Mouse (Mus musculus): ENCODE measurements around the gene Tmtc2. TPM values are rescaled to one million over a fixed set of nuclear protein-coding genes. Genes with fewer than 3 reads are reported as not detected.

Tmtc2 gene
- polyA plus RNA-seq, 1 experiment from 2014 or later, result 5.4 TPM

DNA sequence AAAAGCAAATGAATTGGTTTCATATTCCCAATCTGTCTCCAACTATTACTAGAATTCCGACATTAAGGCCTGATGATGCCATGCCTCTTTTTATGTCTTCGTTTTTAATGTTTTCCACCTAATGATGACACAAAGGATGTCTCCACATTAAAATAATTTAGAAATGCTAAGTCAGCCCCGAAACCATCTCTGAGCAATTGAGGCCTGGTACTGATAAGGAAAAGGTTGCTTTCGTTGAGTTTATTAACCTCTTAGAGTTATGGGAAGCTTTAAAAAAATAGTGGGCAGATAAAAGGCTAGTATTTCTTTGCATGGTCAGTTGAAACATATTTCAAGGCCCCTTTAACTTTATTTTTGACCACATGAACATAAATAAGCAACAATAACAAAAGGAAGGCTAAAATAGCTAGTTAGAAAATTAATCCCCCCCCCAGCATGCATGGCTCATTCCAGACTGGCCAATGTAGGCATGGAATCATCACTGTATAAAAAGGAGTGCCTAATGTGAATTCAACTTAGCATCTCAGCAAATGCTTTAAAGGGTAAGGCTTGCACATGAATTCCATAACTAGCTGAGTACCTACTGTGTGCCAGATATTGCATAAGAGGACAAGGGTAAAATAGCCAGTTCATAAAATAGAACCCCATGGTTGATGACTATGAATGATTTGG is 168.3 kb downstream of the Tmtc2 start:
- H3K9ac ChIP-seq (ENCODE audit: low read depth, low read length), result no peak overlapping the region
- 86% methylated on average over 4 of the region's 4 CpGs for WGBS
- no peaks in the 10 kb centered on the region for H3K4me1 ChIP-seq (ENCODE audit: control insufficient read depth, insufficient read depth, low read length)
- no peaks in the 10 kb centered on the region for H3K9me3 ChIP-seq (ENCODE audit: control insufficient read depth, low read length)
- no peaks in the 10 kb centered on the region for H3K27me3 ChIP-seq (replicated peaks; ENCODE audit: control insufficient read depth, insufficient read depth, low read length)
- no peak overlapping the region for H3K4me3 ChIP-seq (ENCODE audit: low read length)
- no peaks in the 10 kb centered on the region for H3K36me3 ChIP-seq (ENCODE audit: control insufficient read depth, insufficient read depth, low read length)
- H3K27ac ChIP-seq (ENCODE audit: low read length), result no peak overlapping the region
- H3K4me2 ChIP-seq (ENCODE audit: low read depth, low read length), result no peak overlapping the region
- ATAC-seq, result no peak

DNA sequence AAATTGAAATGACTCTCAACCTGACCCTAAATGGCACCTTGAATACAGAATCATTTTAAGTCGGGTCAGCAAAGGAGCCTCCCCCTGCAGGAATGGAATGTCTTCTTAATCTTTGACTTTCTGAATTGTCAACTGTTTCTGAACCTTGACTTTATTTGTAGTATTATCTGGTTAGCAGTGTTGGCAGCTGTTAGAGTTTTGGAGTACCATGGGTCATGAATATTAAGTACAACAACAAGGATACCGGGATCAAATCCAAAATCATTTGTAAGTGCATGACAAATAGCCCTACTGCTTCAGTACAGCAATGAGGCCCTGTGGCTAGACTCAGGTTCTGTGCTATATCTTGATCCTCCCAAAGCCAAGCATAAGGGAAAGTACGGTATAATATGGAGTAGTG is 170.3 kb downstream of the Tmtc2 start:
- Histone ChIP-seq H3K27ac (ENCODE audit: low read length) (no peak overlapping the region), H3K27me3 (replicated peaks; ENCODE audit: control insufficient read depth, insufficient read depth, low read length) (no peaks in the 10 kb centered on the region), H3K9me3 (ENCODE audit: control insufficient read depth, low read length) (no peaks in the 10 kb centered on the region), H3K4me3 (ENCODE audit: low read length) (no peak overlapping the region), H3K36me3 (ENCODE audit: control insufficient read depth, insufficient read depth, low read length) (no peaks in the 10 kb centered on the region), H3K4me2 (ENCODE audit: low read depth, low read length) (no peak overlapping the region), H3K4me1 (ENCODE audit: control insufficient read depth, insufficient read depth, low read length) (no peaks in the 10 kb centered on the region), H3K9ac (ENCODE audit: low read depth, low read length) (no peak overlapping the region)
- 74% methylated on average over 3 of the region's 3 CpGs for WGBS
- no peak for ATAC-seq

DNA sequence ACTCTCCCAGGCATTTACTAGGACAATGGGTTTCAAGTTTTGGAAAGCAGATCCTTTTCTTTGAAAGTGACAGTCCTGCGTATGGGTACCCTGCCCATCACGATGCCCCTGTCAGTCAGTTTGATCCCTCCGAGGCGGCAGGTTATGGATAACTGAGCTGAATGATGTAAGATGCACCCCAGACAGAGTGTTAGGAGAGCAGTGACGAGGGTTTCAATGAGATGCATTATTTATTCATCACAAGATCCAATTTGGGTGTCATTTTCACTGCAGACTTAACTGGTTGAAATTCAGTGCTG is 171.8 kb downstream of the Tmtc2 start:
- H3K9ac ChIP-seq (ENCODE audit: low read depth, low read length), result no peak overlapping the region
- H3K27me3 ChIP-seq (replicated peaks; ENCODE audit: control insufficient read depth, insufficient read depth, low read length), result no peaks in the 10 kb centered on the region
- 80% methylated on average over 5 of the region's 5 CpGs for WGBS
- no peak overlapping the region for H3K4me2 ChIP-seq (ENCODE audit: low read depth, low read length)
- no peak overlapping the region for H3K4me3 ChIP-seq (ENCODE audit: low read length)
- ATAC-seq, result no peak
- H3K4me1 ChIP-seq (ENCODE audit: control insufficient read depth, insufficient read depth, low read length), result no peaks in the 10 kb centered on the region
- H3K9me3 ChIP-seq (ENCODE audit: control insufficient read depth, low read length), result no peaks in the 10 kb centered on the region
- H3K27ac ChIP-seq (ENCODE audit: low read length), result no peak overlapping the region
- no peaks in the 10 kb centered on the region for H3K36me3 ChIP-seq (ENCODE audit: control insufficient read depth, insufficient read depth, low read length)

DNA sequence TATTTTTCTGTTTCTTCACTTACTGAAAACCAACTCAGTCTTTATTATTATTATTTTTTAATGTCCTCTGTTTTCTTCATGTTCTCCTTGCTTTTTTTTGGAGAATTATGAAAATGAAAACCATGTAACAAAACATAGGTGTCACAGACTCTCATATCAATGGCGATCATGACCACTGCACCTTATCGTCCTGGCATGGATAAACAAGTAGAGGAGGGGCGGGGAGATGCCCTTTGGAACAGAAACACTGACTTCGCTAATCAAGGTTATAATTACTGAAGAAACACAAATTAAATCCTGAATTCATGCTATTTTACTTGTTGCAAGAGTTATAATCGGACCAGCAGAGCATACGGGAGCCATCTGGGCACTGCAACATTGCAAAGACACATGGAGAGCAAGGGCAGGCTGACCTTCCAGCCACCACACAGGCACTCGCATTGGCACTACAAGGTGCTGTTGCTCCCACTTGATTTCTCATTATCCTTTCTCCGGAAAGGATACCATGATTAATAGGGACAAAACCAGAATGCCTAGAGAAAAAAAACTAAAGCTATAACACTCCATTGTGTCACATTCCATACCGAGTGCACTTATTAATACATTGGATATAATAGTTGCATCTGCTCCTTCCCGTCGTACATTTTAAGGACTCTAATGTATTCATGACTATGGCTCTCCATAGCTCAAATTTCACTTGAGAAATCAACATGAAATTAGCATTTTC is 172.3 kb downstream of the Tmtc2 start:
- H3K36me3 ChIP-seq (ENCODE audit: control insufficient read depth, insufficient read depth, low read length), result no peaks in the 10 kb centered on the region
- no peaks in the 10 kb centered on the region for H3K9me3 ChIP-seq (ENCODE audit: control insufficient read depth, low read length)
- no peaks in the 10 kb centered on the region for H3K27me3 ChIP-seq (replicated peaks; ENCODE audit: control insufficient read depth, insufficient read depth, low read length)
- H3K4me3 ChIP-seq (ENCODE audit: low read length), result no peak overlapping the region
- no peak overlapping the region for H3K9ac ChIP-seq (ENCODE audit: low read depth, low read length)
- ATAC-seq, result no peak
- 81% methylated on average over 11 of the region's 11 CpGs for WGBS
- H3K4me2 ChIP-seq (ENCODE audit: low read depth, low read length), result no peak overlapping the region
- H3K27ac ChIP-seq (ENCODE audit: low read length), result no peak overlapping the region
- no peaks in the 10 kb centered on the region for H3K4me1 ChIP-seq (ENCODE audit: control insufficient read depth, insufficient read depth, low read length)

DNA sequence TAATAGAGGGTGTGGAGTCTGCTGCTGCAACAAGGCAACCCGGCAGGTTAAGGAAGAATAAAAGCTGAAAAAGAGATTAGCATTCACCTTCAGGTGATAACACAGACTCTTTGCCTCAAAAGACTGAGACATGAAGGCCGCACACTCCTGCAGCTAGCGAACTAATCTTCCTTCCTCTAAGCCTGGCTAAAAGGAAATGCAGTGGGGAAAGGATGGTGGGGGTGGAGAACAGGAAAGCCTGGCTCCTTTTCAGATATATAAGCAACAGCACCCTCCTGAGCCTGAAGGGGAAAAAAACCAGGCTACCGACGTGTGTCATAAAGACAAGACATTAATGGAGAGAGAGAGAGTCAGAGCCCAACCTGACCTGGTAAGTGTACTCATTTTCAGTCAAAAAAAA is 174.9 kb downstream of the Tmtc2 start:
- Histone ChIP-seq H3K9ac (ENCODE audit: low read depth, low read length) (no peak overlapping the region), H3K27ac (ENCODE audit: low read length) (no peak overlapping the region), H3K4me3 (ENCODE audit: low read length) (no peak overlapping the region), H3K4me2 (ENCODE audit: low read depth, low read length) (no peak overlapping the region), H3K4me1 (ENCODE audit: control insufficient read depth, insufficient read depth, low read length) (no peaks in the 10 kb centered on the region), H3K9me3 (ENCODE audit: control insufficient read depth, low read length) (no peaks in the 10 kb centered on the region), H3K27me3 (replicated peaks; ENCODE audit: control insufficient read depth, insufficient read depth, low read length) (no peaks in the 10 kb centered on the region), H3K36me3 (ENCODE audit: control insufficient read depth, insufficient read depth, low read length) (no peaks in the 10 kb centered on the region)
- 40% methylated on average over 5 of the region's 5 CpGs for WGBS
- ATAC-seq, result peak; percentile 86

DNA sequence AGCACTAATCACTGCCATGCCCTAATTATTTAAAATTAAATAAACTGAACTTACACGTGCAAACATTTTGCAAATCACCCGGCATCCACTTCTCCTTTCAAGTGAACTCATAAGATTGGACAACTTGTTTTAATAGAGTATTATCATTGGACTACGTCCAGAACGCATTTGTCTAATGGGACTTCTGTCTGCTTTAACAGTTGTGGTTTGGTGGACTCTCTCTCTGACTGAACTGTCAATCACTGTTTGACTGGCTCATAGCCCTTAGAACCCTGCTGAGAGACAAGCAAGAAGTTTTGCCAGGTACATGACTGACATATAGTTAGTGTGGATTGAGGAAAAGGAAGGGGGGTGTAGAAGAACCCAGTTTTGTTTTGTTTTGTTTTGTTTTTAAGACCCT is 190.2 kb downstream of the Tmtc2 start:
- Histone ChIP-seq H3K9ac (ENCODE audit: low read depth, low read length) (no peak overlapping the region), H3K27me3 (replicated peaks; ENCODE audit: control insufficient read depth, insufficient read depth, low read length) (no peaks in the 10 kb centered on the region), H3K4me1 (ENCODE audit: control insufficient read depth, insufficient read depth, low read length) (no peaks in the 10 kb centered on the region), H3K4me2 (ENCODE audit: low read depth, low read length) (no peak overlapping the region), H3K9me3 (ENCODE audit: control insufficient read depth, low read length) (no peaks in the 10 kb centered on the region), H3K36me3 (ENCODE audit: control insufficient read depth, insufficient read depth, low read length) (no peaks in the 10 kb centered on the region), H3K4me3 (ENCODE audit: low read length) (no peak overlapping the region), H3K27ac (ENCODE audit: low read length) (no peak overlapping the region)
- 70% methylated on average over 4 of the region's 4 CpGs for WGBS
- ATAC-seq, result no peak

DNA sequence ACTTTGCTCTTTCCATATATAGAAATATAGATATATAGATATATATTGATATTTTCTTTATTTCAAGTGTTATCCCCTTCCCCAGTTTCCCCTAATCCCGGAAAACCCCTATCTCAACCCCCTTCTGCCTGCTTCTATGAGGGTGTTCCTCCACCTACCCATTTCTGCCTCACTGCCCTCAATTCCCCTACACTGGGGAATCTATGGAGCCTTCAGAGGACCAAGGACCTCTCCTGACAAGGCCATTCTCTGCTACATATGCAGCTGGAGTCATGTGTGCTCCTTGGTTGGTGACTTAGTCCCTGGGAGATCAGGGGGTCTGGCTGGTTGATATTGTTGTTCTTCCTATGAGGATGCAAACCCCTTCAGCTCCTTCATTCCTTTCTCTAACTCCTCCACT is 192.5 kb downstream of the Tmtc2 start:
- no peaks in the 10 kb centered on the region for H3K36me3 ChIP-seq (ENCODE audit: control insufficient read depth, insufficient read depth, low read length)
- H3K4me1 ChIP-seq (ENCODE audit: control insufficient read depth, insufficient read depth, low read length), result no peaks in the 10 kb centered on the region
- no peak overlapping the region for H3K9ac ChIP-seq (ENCODE audit: low read depth, low read length)
- 85% methylated on average over 1 of the region's 1 CpGs for WGBS
- H3K4me2 ChIP-seq (ENCODE audit: low read depth, low read length), result no peak overlapping the region
- H3K9me3 ChIP-seq (ENCODE audit: control insufficient read depth, low read length), result no peaks in the 10 kb centered on the region
- ATAC-seq, result no peak
- H3K27me3 ChIP-seq (replicated peaks; ENCODE audit: control insufficient read depth, insufficient read depth, low read length), result no peaks in the 10 kb centered on the region
- H3K27ac ChIP-seq (ENCODE audit: low read length), result no peak overlapping the region
- H3K4me3 ChIP-seq (ENCODE audit: low read length), result no peak overlapping the region

DNA sequence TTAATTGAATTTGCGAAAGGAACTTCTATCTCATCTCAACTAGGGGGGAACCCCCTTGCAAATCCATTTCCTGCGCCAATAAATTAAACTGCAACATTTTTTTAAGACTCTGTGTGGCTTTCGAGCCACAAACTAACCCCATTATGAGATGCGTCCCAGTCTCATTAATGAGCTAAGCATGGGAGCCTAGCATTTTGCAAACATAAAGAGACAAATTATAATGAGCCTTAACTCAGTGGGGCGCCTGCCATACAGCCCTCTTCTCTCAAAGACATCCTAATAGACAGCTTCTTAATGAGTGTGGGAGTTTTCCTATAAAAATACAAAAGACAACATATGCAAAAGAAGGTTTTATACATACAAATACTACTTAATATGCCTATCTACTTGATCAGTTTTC is 193.0 kb downstream of the Tmtc2 start:
- no peak for ATAC-seq
- H3K27me3 ChIP-seq (replicated peaks; ENCODE audit: control insufficient read depth, insufficient read depth, low read length), result no peaks in the 10 kb centered on the region

DNA sequence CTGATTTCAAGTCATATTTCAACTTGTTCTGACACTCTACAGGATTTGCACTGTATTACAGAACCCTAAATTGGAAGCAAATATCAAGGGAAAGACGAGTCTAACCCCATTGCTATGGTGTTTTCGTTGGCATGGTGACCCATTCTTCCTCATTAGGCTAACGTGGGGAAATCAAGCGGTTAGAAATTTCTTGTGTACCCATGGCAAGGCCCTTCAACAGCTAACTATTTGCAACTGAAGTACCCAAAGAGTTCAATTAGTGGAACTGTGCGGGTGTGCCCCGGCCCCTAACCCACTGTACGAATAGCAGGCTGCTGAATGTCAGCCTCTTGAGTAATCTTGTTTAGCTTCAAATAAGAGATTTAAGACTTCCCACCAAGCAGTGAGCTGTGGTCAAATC is 193.7 kb downstream of the Tmtc2 start:
- Histone ChIP-seq H3K9ac (ENCODE audit: low read depth, low read length) (no peak overlapping the region), H3K9me3 (ENCODE audit: control insufficient read depth, low read length) (no peaks in the 10 kb centered on the region), H3K4me2 (ENCODE audit: low read depth, low read length) (no peak overlapping the region), H3K27me3 (replicated peaks; ENCODE audit: control insufficient read depth, insufficient read depth, low read length) (no peaks in the 10 kb centered on the region), H3K36me3 (ENCODE audit: control insufficient read depth, insufficient read depth, low read length) (no peaks in the 10 kb centered on the region), H3K27ac (ENCODE audit: low read length) (no peak overlapping the region), H3K4me3 (ENCODE audit: low read length) (no peak overlapping the region), H3K4me1 (ENCODE audit: control insufficient read depth, insufficient read depth, low read length) (no peaks in the 10 kb centered on the region)
- ATAC-seq, result no peak
- whole genome bisulfite sequencing, result 69% methylated on average over 7 of the region's 7 CpGs

More for the DNA sequence above, 193.0 kb downstream of the Tmtc2 start:
- no peak overlapping the region for H3K4me2 ChIP-seq (ENCODE audit: low read depth, low read length)
- 71% methylated on average over 5 of the region's 5 CpGs for WGBS
- H3K4me1 ChIP-seq (ENCODE audit: control insufficient read depth, insufficient read depth, low read length), result no peaks in the 10 kb centered on the region
- no peak overlapping the region for H3K4me3 ChIP-seq (ENCODE audit: low read length)
- H3K36me3 ChIP-seq (ENCODE audit: control insufficient read depth, insufficient read depth, low read length), result no peaks in the 10 kb centered on the region
- H3K9ac ChIP-seq (ENCODE audit: low read depth, low read length), result no peak overlapping the region
- no peak overlapping the region for H3K27ac ChIP-seq (ENCODE audit: low read length)
- H3K9me3 ChIP-seq (ENCODE audit: control insufficient read depth, low read length), result no peaks in the 10 kb centered on the region

DNA sequence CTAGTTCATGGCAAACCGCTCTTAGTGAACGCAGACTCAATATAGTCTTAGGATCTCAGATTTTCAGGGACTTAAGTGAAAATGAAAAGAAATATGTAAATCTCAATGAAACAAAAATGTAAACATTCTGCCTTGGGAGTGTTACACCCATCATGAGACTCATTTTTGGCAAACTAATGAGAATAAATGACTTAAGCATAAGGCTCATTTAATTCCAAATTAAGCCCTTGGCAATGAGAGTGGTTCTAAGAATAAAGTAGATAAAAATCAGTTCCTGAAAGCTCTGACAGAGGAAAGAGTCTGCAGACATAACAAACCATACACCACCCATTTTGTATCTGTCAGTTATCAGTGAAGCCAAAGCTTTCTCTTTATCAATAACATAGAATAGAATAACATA is 196.5 kb downstream of the Tmtc2 start:
- Histone ChIP-seq H3K36me3 (ENCODE audit: control insufficient read depth, insufficient read depth, low read length) (no peaks in the 10 kb centered on the region), H3K4me3 (ENCODE audit: low read length) (no peak overlapping the region), H3K4me2 (ENCODE audit: low read depth, low read length) (no peak overlapping the region), H3K27ac (ENCODE audit: low read length) (no peak overlapping the region), H3K9me3 (ENCODE audit: control insufficient read depth, low read length) (no peaks in the 10 kb centered on the region), H3K27me3 (replicated peaks; ENCODE audit: control insufficient read depth, insufficient read depth, low read length) (no peaks in the 10 kb centered on the region), H3K9ac (ENCODE audit: low read depth, low read length) (no peak overlapping the region), H3K4me1 (ENCODE audit: control insufficient read depth, insufficient read depth, low read length) (no peaks in the 10 kb centered on the region)
- no peak for ATAC-seq
- WGBS, result 97% methylated on average over 2 of the region's 2 CpGs

All from intestine, embryonic 16.5 days (tissue).